Comparison of ENCODE assay signal across 8 mouse cellular contexts in the genomic region with DNA sequence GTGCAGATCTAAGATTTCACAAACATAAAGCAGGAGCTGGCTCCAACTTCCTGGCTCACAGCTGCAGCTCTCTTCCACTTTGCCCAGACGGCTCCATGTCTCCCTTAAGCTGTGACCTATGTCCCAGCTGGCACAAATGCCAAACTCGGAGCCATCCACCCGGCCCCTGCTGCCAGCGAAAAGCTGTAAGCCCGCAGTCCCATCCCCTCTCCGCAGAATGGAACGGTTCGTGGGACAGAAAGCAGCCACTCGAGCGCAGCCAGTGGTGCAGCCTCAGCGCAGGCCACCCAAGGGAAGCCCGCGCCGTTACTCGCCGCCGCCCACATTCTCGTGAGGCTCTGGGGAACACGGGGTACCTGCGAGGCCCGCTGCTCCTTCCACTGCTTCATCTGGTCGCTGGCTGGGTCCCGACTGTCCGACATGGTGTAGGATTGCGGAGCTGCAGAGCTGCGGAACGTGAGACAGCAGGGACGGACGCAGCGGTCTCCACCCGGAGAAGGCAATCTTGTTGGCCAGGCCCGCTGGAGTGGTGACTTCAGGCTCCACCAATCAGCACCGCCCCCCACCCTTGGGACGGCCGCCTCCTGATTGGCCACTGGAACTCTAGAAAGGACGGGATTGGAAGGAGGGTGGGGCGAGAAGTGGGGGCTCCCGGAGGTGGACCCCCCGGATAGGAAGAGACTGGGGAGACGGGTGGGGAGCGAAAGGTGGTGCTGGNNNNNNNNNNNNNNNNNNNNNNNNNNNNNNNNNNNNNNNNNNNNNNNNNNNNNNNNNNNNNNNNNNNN. TPM values are rescaled to one million over a fixed set of nuclear protein-coding genes. Genes with fewer than 3 reads are reported as not detected.
DNase-seq lines count a peak whose midpoint lies in the region; ATAC-seq and TF ChIP-seq lines count a peak whose summit lies in the region.

Gene Cat (minus strand): TSS at position 544 of the 785 bp plus-strand sequence.

- TF ChIP-seq EP300 in heart, adult 2 months (IDR thresholded peaks at IDR 0.05; ENCODE audit: insufficient read depth, low read depth, low read length), result peak; percentile 72

- TF ChIP-seq CTCF in heart, adult 2 months (IDR thresholded peaks at IDR 0.05), result no peak

- no peaks in the 10 kb centered on the region for H3K27me3 ChIP-seq in embryonic facial prominence, embryonic 14.5 days (replicated peaks; ENCODE audit: control insufficient read depth, insufficient read depth, low read length)
- no peaks in the 10 kb centered on the region for H3K27me3 ChIP-seq in heart, adult 2 months (ENCODE audit: control insufficient read depth, insufficient read depth, low read length)
- no peaks in the 10 kb centered on the region for H3K27me3 ChIP-seq in limb, embryonic 13.5 days
- no peaks in the 10 kb centered on the region for H3K27me3 ChIP-seq in midbrain, embryonic 16.5 days (ENCODE audit: control insufficient read depth, insufficient read depth, low read depth, low read length)

- H3K36me3 ChIP-seq in embryonic facial prominence, embryonic 14.5 days (ENCODE audit: control insufficient read depth, insufficient read depth, low read length), result no peaks in the 10 kb centered on the region
- peaks cover 12% of the 10 kb centered on the region for H3K36me3 ChIP-seq in heart, adult 2 months (ENCODE audit: control insufficient read depth, insufficient read depth, low read length)
- no peaks in the 10 kb centered on the region for H3K36me3 ChIP-seq in limb, embryonic 13.5 days
- no peaks in the 10 kb centered on the region for H3K36me3 ChIP-seq in midbrain, embryonic 16.5 days (ENCODE audit: control insufficient read depth, insufficient read depth, low read length)

- peaks cover 10% of the 10 kb centered on the region for H3K4me1 ChIP-seq in embryonic facial prominence, embryonic 14.5 days (ENCODE audit: control insufficient read depth, insufficient read depth, low read length)
- H3K4me1 ChIP-seq in heart, adult 2 months (ENCODE audit: control insufficient read depth, insufficient read depth, low read length), result peaks cover 12% of the 10 kb centered on the region
- H3K4me1 ChIP-seq in limb, embryonic 13.5 days, result peaks cover 19% of the 10 kb centered on the region
- H3K4me1 ChIP-seq in midbrain, embryonic 16.5 days (ENCODE audit: control insufficient read depth, insufficient read depth, low read length), result peaks cover 23% of the 10 kb centered on the region

- peak; percentile 97 for DNase-seq in 3T3-L1 (ENCODE audit: low read depth, low spot score)
- peak; percentile 87 to 93 for DNase-seq in adrenal gland, postnatal 4 days (ENCODE audit: low spot score in 2 of 2)
- peak; percentile 99 for DNase-seq in embryonic facial prominence, embryonic 14.5 days (ENCODE audit: low spot score)
- peak; percentile 96 to 97 for DNase-seq in heart, adult 2 months
- DNase-seq in kidney, adult 8-10 months, result peak; percentile 98
- peak; percentile 94 to 96 for DNase-seq in spleen, postnatal 10 days (ENCODE audit: low spot score in 2 of 2)

- H3K9ac ChIP-seq in embryonic facial prominence, embryonic 14.5 days (ENCODE audit: low read depth, low read length), result peak within 1 kb of the TSS; percentile 81
- peak within 1 kb of the TSS; percentile 93 for H3K9ac ChIP-seq in heart, adult 2 months (ENCODE audit: low read depth, low read length)
- H3K9ac ChIP-seq in limb, embryonic 13.5 days, result peak within 1 kb of the TSS; percentile 86
- H3K9ac ChIP-seq in midbrain, embryonic 16.5 days (ENCODE audit: low read depth, low read length), result peak within 1 kb of the TSS; percentile 81

- H3K4me2 ChIP-seq in embryonic facial prominence, embryonic 14.5 days (ENCODE audit: low read depth, low read length), result peak within 1 kb of the TSS; percentile 79
- peak within 1 kb of the TSS; percentile 77 for H3K4me2 ChIP-seq in limb, embryonic 13.5 days (replicated peaks)
- H3K4me2 ChIP-seq in midbrain, embryonic 16.5 days (ENCODE audit: low read length), result peak within 1 kb of the TSS; percentile 86

- under 1% methylated on average over 35 of the region's 41 CpGs for WGBS in embryonic facial prominence, embryonic 14.5 days
- WGBS in heart, adult 2 months, result 1% methylated on average over 41 of the region's 41 CpGs
- WGBS in limb, embryonic 13.5 days, result 0% methylated on average over 41 of the region's 41 CpGs
- WGBS in midbrain, embryonic 16.5 days, result 0% methylated on average over 41 of the region's 41 CpGs

- ATAC-seq in embryonic facial prominence, embryonic 14.5 days (ENCODE audit: low read depth), result peak; percentile 99
- peak; percentile 99 for ATAC-seq in limb, embryonic 13.5 days (ENCODE audit: low FRiP score, low read depth)
- ATAC-seq in midbrain, embryonic 16.5 days, result peak; percentile 99

- intact Hi-C loops in heart, adult 2 months (cut with DNase I), result loop anchor here (10.0 kb wide), 1 partner anchor 310 kb away; the partner anchor contains the start of gene Caprin1

- peaks cover 8% of the 10 kb centered on the region for H3K79me2 ChIP-seq in heart, adult 2 months (replicated peaks; ENCODE audit: control insufficient read depth, insufficient read depth, low read length)

- no peaks in the 10 kb centered on the region for H3K9me3 ChIP-seq in embryonic facial prominence, embryonic 14.5 days (ENCODE audit: control insufficient read depth, low read length)
- no peaks in the 10 kb centered on the region for H3K9me3 ChIP-seq in limb, embryonic 13.5 days
- H3K9me3 ChIP-seq in midbrain, embryonic 16.5 days (replicated peaks; ENCODE audit: control insufficient read depth, low read length, poor library complexity, severe bottlenecking), result no peaks in the 10 kb centered on the region

- peak within 1 kb of the TSS; percentile 71 for H3K4me3 ChIP-seq in embryonic facial prominence, embryonic 14.5 days (ENCODE audit: low read depth, low read length)
- H3K4me3 ChIP-seq in heart, adult 2 months, result peak within 1 kb of the TSS; percentile 81
- H3K4me3 ChIP-seq in limb, embryonic 13.5 days, result peak within 1 kb of the TSS; percentile 80
- peak within 1 kb of the TSS; percentile 45 for H3K4me3 ChIP-seq in midbrain, embryonic 16.5 days (ENCODE audit: low read depth, low read length)

- peak within 1 kb of the TSS; percentile 92 for H3K27ac ChIP-seq in embryonic facial prominence, embryonic 14.5 days (replicated peaks; ENCODE audit: low read depth, low read length)
- H3K27ac ChIP-seq in heart, adult 2 months, result peak within 1 kb of the TSS; percentile 96
- H3K27ac ChIP-seq in limb, embryonic 13.5 days, result peak within 1 kb of the TSS; percentile 97
- H3K27ac ChIP-seq in midbrain, embryonic 16.5 days (ENCODE audit: low read length), result peak within 1 kb of the TSS; percentile 85

- TF ChIP-seq POLR2A in heart, adult 2 months (IDR thresholded peaks at IDR 0.05; ENCODE audit: insufficient read depth, low read depth, low read length), result peak; percentile 99

RNA-seq across cellular contexts. Expression of gene Cat, which starts in this region (rescaled TPM):
- 100 to 1,000 TPM; 157 to 174 TPM for total RNA-seq in adrenal gland, postnatal 4 days (2021)
- 89.9 and 98.8 TPM in 2 replicates for polyA plus RNA-seq in embryonic facial prominence, embryonic 14.5 days (2014; fragmentation: Nextera tagmentation; extraction: Ambion mirVana)
- 100 to 1,000 TPM; 236 to 262 TPM for total RNA-seq in heart, adult 2 months (2021)
- polyA plus RNA-seq in heart, adult 2 months (2012; rRNA removed), result 122 and 158 TPM in 2 replicates
- 70.9 and 75.4 TPM in 2 replicates for polyA plus RNA-seq in limb, embryonic 13.5 days (2015; fragmentation: Nextera tagmentation; extraction: Ambion mirVana)
- 86.5 and 92.6 TPM in 2 replicates for polyA plus RNA-seq in midbrain, embryonic 16.5 days (2015; fragmentation: Nextera tagmentation; extraction: Ambion mirVana)

Comparison
In these comparisons a context has a peak if more than half of its experiments do, and no peak if none do; other contexts are left out.
1. Peak in every context shown above with its lines: DNase-seq, ATAC-seq, H3K4me3 ChIP-seq and H3K27ac ChIP-seq.